9 mouse cellular contexts compared by ENCODE assay signal in genomic region chrX:10216410-10216949, GRCm38 (mm10). TPM values are rescaled to one million over a fixed set of nuclear protein-coding genes. Genes with fewer than 3 reads are reported as not detected.
DNase-seq lines count a peak whose midpoint lies in the region; ATAC-seq and TF ChIP-seq lines count a peak whose summit lies in the region.
"Had no signal": no experiment of that assay in that cellular context is flagged by ENCODE, and none has a peak within 500 bp of the region (broad histone marks: within the 10 kb centered on the region; RNA-seq: fewer than 3 reads in every experiment).

Rpgr (minus strand) TSS chrX:10216920.

- peak; percentile 88 for DNase-seq in 3T3-L1 (ENCODE audit: low read depth, low spot score)
- DNase-seq in embryonic facial prominence, embryonic 14.5 days (ENCODE audit: low spot score), result peak; percentile 95
- DNase-seq in heart, adult 2 months, result peak; percentile 92
- peak; percentile 95 for DNase-seq in kidney, adult 2 months
- DNase-seq in midbrain, embryonic 14.5 days, result peak; percentile 95
- DNase-seq in spleen, adult 12 weeks (ENCODE audit: low spot score), result peak; percentile 78

- H3K4me3 ChIP-seq in bone marrow, adult 2 months (replicated peaks; ENCODE audit: control insufficient read depth, low read depth, low read length), result peak within 1 kb of the TSS; percentile 80
- peak within 1 kb of the TSS; percentile 52 for H3K4me3 ChIP-seq in embryonic facial prominence, embryonic 14.5 days (ENCODE audit: low read depth, low read length)
- H3K4me3 ChIP-seq in heart, adult 2 months, result peak within 1 kb of the TSS; percentile 66
- H3K4me3 ChIP-seq in kidney, adult 2 months (ENCODE audit: insufficient read depth, low read depth, low read length), result peak within 1 kb of the TSS; percentile 88
- H3K4me3 ChIP-seq in limb, embryonic 12.5 days (replicated peaks), result peak within 1 kb of the TSS; percentile 48
- H3K4me3 ChIP-seq in midbrain, embryonic 14.5 days (replicated peaks; ENCODE audit: low read depth, low read length), result peak within 1 kb of the TSS; percentile 50

- H3K4me2 ChIP-seq in embryonic facial prominence, embryonic 14.5 days (ENCODE audit: low read depth, low read length), result peak within 1 kb of the TSS; percentile 54
- peak within 1 kb of the TSS; percentile 50 for H3K4me2 ChIP-seq in limb, embryonic 12.5 days
- H3K4me2 ChIP-seq in midbrain, embryonic 14.5 days (ENCODE audit: low read length), result peak within 1 kb of the TSS; percentile 58

- peak within 1 kb of the TSS; percentile 66 for H3K9ac ChIP-seq in embryonic facial prominence, embryonic 14.5 days (ENCODE audit: low read depth, low read length)
- peak within 1 kb of the TSS; percentile 74 for H3K9ac ChIP-seq in heart, adult 2 months (ENCODE audit: low read depth, low read length)
- H3K9ac ChIP-seq in limb, embryonic 12.5 days (replicated peaks), result peak within 1 kb of the TSS; percentile 52
- peak within 1 kb of the TSS; percentile 64 for H3K9ac ChIP-seq in midbrain, embryonic 14.5 days (replicated peaks; ENCODE audit: low read length)

- ATAC-seq in embryonic facial prominence, embryonic 14.5 days (ENCODE audit: low read depth), result peak; percentile 98
- peak; percentile 98 for ATAC-seq in limb, embryonic 12.5 days (ENCODE audit: insufficient number of reproducible peaks, insufficient read depth, low FRiP score, low TSS enrichment, low read depth)
- peak; percentile 98 for ATAC-seq in midbrain, embryonic 14.5 days (ENCODE audit: low FRiP score, low TSS enrichment)

- no peaks in the 10 kb centered on the region for H3K27me3 ChIP-seq in embryonic facial prominence, embryonic 14.5 days (replicated peaks; ENCODE audit: control insufficient read depth, insufficient read depth, low read length)
- no peaks in the 10 kb centered on the region for H3K27me3 ChIP-seq in heart, adult 2 months (ENCODE audit: control insufficient read depth, insufficient read depth, low read length)
- no peaks in the 10 kb centered on the region for H3K27me3 ChIP-seq in kidney, adult 2 months (replicated peaks; ENCODE audit: control insufficient read depth, insufficient read depth, low read length)
- H3K27me3 ChIP-seq in limb, embryonic 12.5 days, result no peaks in the 10 kb centered on the region
- no peaks in the 10 kb centered on the region for H3K27me3 ChIP-seq in midbrain, embryonic 14.5 days (ENCODE audit: control insufficient read depth, insufficient read depth, low read length)

- H3K4me1 ChIP-seq in bone marrow, adult 2 months (ENCODE audit: control insufficient read depth, insufficient read depth, low read length), result no peaks in the 10 kb centered on the region
- no peaks in the 10 kb centered on the region for H3K4me1 ChIP-seq in embryonic facial prominence, embryonic 14.5 days (ENCODE audit: control insufficient read depth, insufficient read depth, low read length)
- no peaks in the 10 kb centered on the region for H3K4me1 ChIP-seq in heart, adult 2 months (ENCODE audit: control insufficient read depth, insufficient read depth, low read length)
- no peaks in the 10 kb centered on the region; the same call in 1 of the 2 replicates for H3K4me1 ChIP-seq in kidney, adult 2 months (ENCODE audit: control insufficient read depth, insufficient read depth, low read length)
- no peaks in the 10 kb centered on the region for H3K4me1 ChIP-seq in limb, embryonic 12.5 days (replicated peaks)
- peaks cover 4% of the 10 kb centered on the region; the same call in 1 of the 2 replicates for H3K4me1 ChIP-seq in midbrain, embryonic 14.5 days (ENCODE audit: control insufficient read depth, insufficient read depth, low read length)

- 0 out of 2 replicates have a peak, but pooled peaks have one; percentile 48 for TF ChIP-seq EP300 in heart, adult 2 months (IDR thresholded peaks at IDR 0.05; ENCODE audit: insufficient read depth, low read depth, low read length)

- H3K36me3 ChIP-seq in embryonic facial prominence, embryonic 14.5 days (ENCODE audit: control insufficient read depth, insufficient read depth, low read length), result no peaks in the 10 kb centered on the region
- no peaks in the 10 kb centered on the region for H3K36me3 ChIP-seq in heart, adult 2 months (ENCODE audit: control insufficient read depth, insufficient read depth, low read length)
- H3K36me3 ChIP-seq in kidney, adult 2 months (ENCODE audit: control insufficient read depth, insufficient read depth, low read length), result no peaks in the 10 kb centered on the region
- H3K36me3 ChIP-seq in limb, embryonic 12.5 days, result no peaks in the 10 kb centered on the region
- no peaks in the 10 kb centered on the region for H3K36me3 ChIP-seq in midbrain, embryonic 14.5 days (ENCODE audit: control insufficient read depth, insufficient read depth, low read length)

- peak; percentile 66 for TF ChIP-seq CTCF in bone marrow, adult 2 months (IDR thresholded peaks at IDR 0.05; ENCODE audit: control insufficient read depth, insufficient read depth, low read length)
- peak; percentile 89 for TF ChIP-seq CTCF in heart, adult 2 months (IDR thresholded peaks at IDR 0.05)
- TF ChIP-seq CTCF in kidney, adult 2 months (conservative IDR thresholded peaks at IDR 0.05; ENCODE audit: insufficient read depth, insufficient read length, low read depth, low read length), result peak; percentile 70

- WGBS in bone marrow, adult 2 months, result 10% methylated on average over 46 of the region's 47 CpGs
- WGBS in embryonic facial prominence, embryonic 14.5 days, result 17% methylated on average over 28 of the region's 47 CpGs
- 18% methylated on average over 40 of the region's 47 CpGs for WGBS in heart, adult 2 months
- WGBS in kidney, adult 2 months, result 0% methylated on average over 37 of the region's 47 CpGs
- WGBS in limb, embryonic 12.5 days, result 12% methylated on average over 44 of the region's 47 CpGs
- 17% methylated on average over 39 of the region's 47 CpGs for WGBS in midbrain, embryonic 14.5 days

- intact Hi-C loops in heart, adult 2 months (cut with DNase I), result no loop called here

- H3K79me2 ChIP-seq in heart, adult 2 months (replicated peaks; ENCODE audit: control insufficient read depth, insufficient read depth, low read length), result no peaks in the 10 kb centered on the region

- no peak for TF ChIP-seq POLR2A in bone marrow, adult 2 months (IDR thresholded peaks at IDR 0.05; ENCODE audit: borderline replicate concordance, control insufficient read depth, low read depth, low read length)
- no peak for TF ChIP-seq POLR2A in heart, adult 2 months (IDR thresholded peaks at IDR 0.05; ENCODE audit: insufficient read depth, low read depth, low read length)
- no peak for TF ChIP-seq POLR2A in kidney, adult 2 months (IDR thresholded peaks at IDR 0.05; ENCODE audit: low read depth, low read length)

- H3K27ac ChIP-seq in bone marrow, adult 2 months (ENCODE audit: control insufficient read depth, insufficient read depth, low read depth, low read length, poor library complexity), result peak within 1 kb of the TSS; percentile 43
- H3K27ac ChIP-seq in embryonic facial prominence, embryonic 14.5 days (replicated peaks; ENCODE audit: low read depth, low read length), result peak within 1 kb of the TSS; percentile 72
- peak within 1 kb of the TSS; percentile 81 for H3K27ac ChIP-seq in heart, adult 2 months
- H3K27ac ChIP-seq in kidney, adult 2 months (ENCODE audit: insufficient read depth, low read depth, low read length), result peak within 1 kb of the TSS; percentile 87
- peak within 1 kb of the TSS; percentile 78; the same call in 1 of the 2 replicates for H3K27ac ChIP-seq in limb, embryonic 12.5 days
- H3K27ac ChIP-seq in midbrain, embryonic 14.5 days (replicated peaks; ENCODE audit: low read depth, low read length), result peak within 1 kb of the TSS; percentile 83

- no peaks in the 10 kb centered on the region for H3K9me3 ChIP-seq in embryonic facial prominence, embryonic 14.5 days (ENCODE audit: control insufficient read depth, low read length)
- no peaks in the 10 kb centered on the region for H3K9me3 ChIP-seq in limb, embryonic 12.5 days
- no peaks in the 10 kb centered on the region for H3K9me3 ChIP-seq in midbrain, embryonic 14.5 days (ENCODE audit: control insufficient read depth, low read length)

RNA-seq across cellular contexts. Expression of gene Rpgr, which starts in this region (rescaled TPM):
- polyA plus RNA-seq in bone marrow, adult 2 months (2011; ENCODE audit: insufficient read depth, insufficient read length, low replicate concordance, missing spikeins), result 2.2 TPM in 1 of 2 replicates, not detected in the other
- polyA plus RNA-seq in embryonic facial prominence, embryonic 14.5 days (2014; fragmentation: Nextera tagmentation; extraction: Ambion mirVana), result 11.1 and 11.3 TPM in 2 replicates
- 1 to 10 TPM; 3.0 to 4.3 TPM for total RNA-seq in heart, adult 2 months (2021)
- polyA plus RNA-seq in heart, adult 2 months (2012; rRNA removed), result 1.1 and 2.3 TPM in 2 replicates
- polyA plus RNA-seq in kidney, adult 2 months (2012; rRNA removed), result 1.4 and 1.6 TPM in 2 replicates
- polyA plus RNA-seq in limb, embryonic 12.5 days (2016; fragmentation: Nextera tagmentation; extraction: Ambion mirVana), result 25.5 and 28.5 TPM in 2 replicates
- polyA plus RNA-seq in midbrain, embryonic 14.5 days (2014; fragmentation: Nextera tagmentation; extraction: Ambion mirVana), result 38.1 and 39.6 TPM in 2 replicates
- total RNA-seq: MEL had no signal

Comparison
In these comparisons a context has a peak if more than half of its experiments do, and no peak if none do; other contexts are left out.
1. Peak in every context shown above with its lines: DNase-seq, ATAC-seq, H3K4me3 ChIP-seq and H3K27ac ChIP-seq.